Mouse (Mus musculus): ENCODE data around the gene Kcnh1. TPM values are rescaled to one million over a fixed set of nuclear protein-coding genes. Genes with fewer than 3 reads are reported as not detected.

The Kcnh1 gene
- polyA plus RNA-seq, 1 experiment from 2014 or later = not detected

DNA sequence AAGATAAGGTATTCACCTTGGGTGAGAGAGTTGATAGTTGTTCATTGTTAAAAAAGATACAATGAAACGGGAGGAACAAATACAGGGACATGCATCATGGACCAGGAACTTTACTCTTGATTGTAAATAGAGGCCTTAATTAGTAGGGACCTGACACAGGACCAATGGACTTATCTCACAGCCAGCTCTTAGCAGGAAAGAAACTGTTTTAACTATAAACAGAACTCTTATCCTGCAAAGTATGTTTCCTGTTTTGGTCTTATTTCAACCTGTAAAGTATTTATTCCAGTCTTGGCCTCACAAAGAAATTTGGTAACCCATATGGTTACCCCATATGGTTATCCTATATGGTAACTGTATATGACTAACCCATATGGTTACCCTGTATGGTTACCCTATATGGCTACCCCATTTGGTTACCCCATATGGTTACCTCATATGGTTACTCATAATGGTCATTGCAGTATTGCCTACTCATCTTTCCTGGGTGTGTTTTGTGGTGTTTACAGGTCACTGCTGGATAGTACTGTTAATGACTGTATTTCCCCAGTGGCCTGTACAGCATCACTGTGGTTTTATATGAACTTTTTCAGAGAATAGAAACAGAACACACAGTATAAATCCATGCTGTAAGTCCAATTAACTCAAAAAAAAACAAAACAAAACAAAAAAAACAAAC is 125.0 kb downstream of the Kcnh1 start:
- WGBS (ENCODE audit: insufficient replicate concordance) = 33% methylated on average over 1 of the region's 1 CpGs

DNA sequence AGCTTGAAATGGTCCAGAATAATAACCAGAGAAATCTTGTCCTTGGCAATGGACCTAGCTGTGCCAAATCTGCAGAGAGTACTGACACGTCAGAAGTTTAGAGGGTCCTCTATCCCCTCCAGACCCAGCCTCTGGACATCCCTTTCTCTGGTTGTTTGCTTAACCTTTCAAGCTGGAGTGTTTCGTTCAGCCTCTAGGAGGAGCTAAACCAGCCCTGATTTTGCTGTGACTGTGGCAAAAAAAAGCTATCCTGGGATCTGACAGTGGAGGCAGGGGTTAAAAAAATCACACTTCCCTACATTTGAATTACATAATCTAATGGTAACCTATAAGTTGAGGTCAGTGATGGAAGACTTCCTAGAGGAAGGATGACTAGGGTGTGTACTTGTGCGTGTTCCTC is 133.6 kb downstream of the Kcnh1 start:
- no peaks in the 10 kb centered on the region for H3K27me3 ChIP-seq (ENCODE audit: insufficient read depth, low read length)
- H3K9ac ChIP-seq (replicated peaks) = no peak overlapping the region
- H3K4me3 ChIP-seq (ENCODE audit: low read depth, low read length) = no peak overlapping the region
- no peaks in the 10 kb centered on the region for H3K9me3 ChIP-seq (ENCODE audit: low read length)
- no peaks in the 10 kb centered on the region for H3K36me3 ChIP-seq (replicated peaks; ENCODE audit: insufficient read depth, low read length)
- no peak overlapping the region for H3K4me2 ChIP-seq (ENCODE audit: low read depth, low read length)
- ATAC-seq (no peak), DNase-seq (no peak)
- 50% methylated on average over 3 of the region's 3 CpGs for WGBS (ENCODE audit: insufficient replicate concordance)
- TF ChIP-seq EP300 (IDR thresholded peaks at IDR 0.05; ENCODE audit: low read depth) = no peak
- TF ChIP-seq CTCF (IDR thresholded peaks at IDR 0.05; ENCODE audit: low read depth) = peak; percentile 19; the same call in 1 of the 2 replicates
- no peak overlapping the region for H3K27ac ChIP-seq (ENCODE audit: low read depth)
- H3K4me1 ChIP-seq (ENCODE audit: insufficient read depth) = no peaks in the 10 kb centered on the region

More for the DNA sequence above, 125.0 kb downstream of the Kcnh1 start:
- Histone ChIP-seq H3K27me3 (ENCODE audit: insufficient read depth, low read length) (no peaks in the 10 kb centered on the region), H3K27ac (ENCODE audit: low read depth) (no peak overlapping the region), H3K4me3 (ENCODE audit: low read depth, low read length) (no peak overlapping the region), H3K4me2 (ENCODE audit: low read depth, low read length) (no peak overlapping the region), H3K9ac (replicated peaks) (no peak overlapping the region), H3K36me3 (replicated peaks; ENCODE audit: insufficient read depth, low read length) (no peaks in the 10 kb centered on the region), H3K9me3 (ENCODE audit: low read length) (no peaks in the 10 kb centered on the region), H3K4me1 (ENCODE audit: insufficient read depth) (no peaks in the 10 kb centered on the region)
- TF ChIP-seq EP300 (IDR thresholded peaks at IDR 0.05; ENCODE audit: low read depth) = no peak
- TF ChIP-seq CTCF (IDR thresholded peaks at IDR 0.05; ENCODE audit: low read depth) = no peak
- DNase-seq = no peak
- ATAC-seq = no peak

DNA sequence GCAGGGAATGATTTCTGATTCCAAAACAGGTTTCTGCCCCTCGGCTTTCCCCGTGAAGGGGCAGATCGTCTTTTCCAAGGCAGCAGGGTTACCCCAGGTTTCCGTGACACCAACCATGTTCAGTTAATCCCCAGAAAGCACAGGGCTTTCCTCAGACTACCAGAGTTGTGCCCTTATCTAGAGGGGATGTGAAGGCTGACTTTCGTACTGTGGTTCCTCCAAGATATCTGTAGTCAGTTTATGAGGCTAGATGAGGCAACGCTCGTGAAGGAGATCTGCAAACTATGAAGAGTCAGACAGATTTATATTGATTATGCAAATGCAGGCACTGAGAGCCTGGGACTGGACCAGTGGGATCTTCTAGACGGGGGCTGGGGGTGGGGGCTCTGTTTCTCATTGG is 136.5 kb downstream of the Kcnh1 start:
- peaks cover 4% of the 10 kb centered on the region; the same call in 1 of the 2 replicates for H3K9me3 ChIP-seq (ENCODE audit: low read length)
- H3K4me2 ChIP-seq (ENCODE audit: low read depth, low read length) = no peak overlapping the region
- DNase-seq (no peak), ATAC-seq (no peak)
- H3K4me3 ChIP-seq (ENCODE audit: low read depth, low read length) = no peak overlapping the region
- no peak overlapping the region for H3K9ac ChIP-seq (replicated peaks)
- TF ChIP-seq CTCF (IDR thresholded peaks at IDR 0.05; ENCODE audit: low read depth) (no peak), EP300 (IDR thresholded peaks at IDR 0.05; ENCODE audit: low read depth) (no peak)
- WGBS (ENCODE audit: insufficient replicate concordance) = 65% methylated on average over 8 of the region's 8 CpGs
- H3K36me3 ChIP-seq (replicated peaks; ENCODE audit: insufficient read depth, low read length) = no peaks in the 10 kb centered on the region
- no peak overlapping the region for H3K27ac ChIP-seq (ENCODE audit: low read depth)
- H3K4me1 ChIP-seq (ENCODE audit: insufficient read depth) = no peaks in the 10 kb centered on the region
- no peaks in the 10 kb centered on the region for H3K27me3 ChIP-seq (ENCODE audit: insufficient read depth, low read length)

DNA sequence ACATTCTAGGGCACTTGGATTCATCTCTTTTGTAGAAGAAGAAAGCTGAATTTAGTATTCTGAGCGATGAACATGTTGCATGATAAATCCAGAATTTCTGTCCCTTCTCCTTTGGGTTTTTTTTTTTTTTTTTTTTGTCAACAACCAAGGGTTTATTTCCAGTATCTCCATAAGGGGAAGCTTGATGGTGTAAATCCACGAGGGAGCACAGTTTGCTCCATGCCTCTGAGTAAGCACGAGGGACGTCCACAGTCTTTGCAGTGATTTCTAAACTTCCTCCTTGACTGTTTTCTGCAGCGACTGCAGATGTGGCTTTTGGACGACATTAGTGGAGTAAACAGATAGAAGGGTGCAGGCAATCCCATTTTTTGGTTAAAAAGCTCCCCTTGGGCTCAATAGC is 140.6 kb downstream of the Kcnh1 start:
- Histone ChIP-seq H3K36me3 (replicated peaks; ENCODE audit: insufficient read depth, low read length) (no peaks in the 10 kb centered on the region), H3K9ac (replicated peaks) (no peak overlapping the region), H3K4me3 (ENCODE audit: low read depth, low read length) (no peak overlapping the region), H3K4me1 (ENCODE audit: insufficient read depth) (no peaks in the 10 kb centered on the region), H3K27me3 (ENCODE audit: insufficient read depth, low read length) (no peaks in the 10 kb centered on the region), H3K27ac (ENCODE audit: low read depth) (no peak overlapping the region), H3K4me2 (ENCODE audit: low read depth, low read length) (no peak overlapping the region), H3K9me3 (ENCODE audit: low read length) (peaks cover 7% of the 10 kb centered on the region; the same call in 1 of the 2 replicates)
- DNase-seq (no peak), ATAC-seq (no peak)
- TF ChIP-seq CTCF (IDR thresholded peaks at IDR 0.05; ENCODE audit: low read depth) (no peak), EP300 (IDR thresholded peaks at IDR 0.05; ENCODE audit: low read depth) (no peak)
- WGBS (ENCODE audit: insufficient replicate concordance) = 73% methylated on average over 6 of the region's 6 CpGs

DNA sequence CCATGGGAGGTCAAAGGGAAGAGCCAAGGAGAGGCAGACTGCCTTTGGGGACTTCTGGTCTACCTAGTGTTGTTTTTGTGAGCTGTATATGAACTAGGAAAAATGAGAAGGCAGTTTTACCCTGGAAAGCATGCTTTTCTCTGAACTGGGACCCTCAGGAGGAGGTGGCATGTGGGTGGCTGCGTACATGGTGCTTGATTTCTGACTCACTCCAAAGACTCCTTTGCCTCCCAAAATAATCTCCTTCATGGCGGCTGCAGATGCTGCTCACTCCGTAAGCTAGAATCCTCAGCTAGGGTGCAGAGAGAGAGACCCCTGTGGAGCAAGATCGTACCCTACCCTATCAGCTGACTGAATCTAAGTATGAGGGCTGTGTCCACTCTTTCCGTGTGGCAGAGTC is 145.5 kb downstream of the Kcnh1 start:
- Histone ChIP-seq H3K27ac (ENCODE audit: low read depth) (no peak overlapping the region), H3K9me3 (ENCODE audit: low read length) (peaks cover 7% of the 10 kb centered on the region; the same call in 1 of the 2 replicates), H3K27me3 (ENCODE audit: insufficient read depth, low read length) (no peaks in the 10 kb centered on the region), H3K9ac (replicated peaks) (no peak overlapping the region), H3K4me2 (ENCODE audit: low read depth, low read length) (no peak overlapping the region), H3K36me3 (replicated peaks; ENCODE audit: insufficient read depth, low read length) (no peaks in the 10 kb centered on the region), H3K4me1 (ENCODE audit: insufficient read depth) (no peaks in the 10 kb centered on the region), H3K4me3 (ENCODE audit: low read depth, low read length) (no peak overlapping the region)
- TF ChIP-seq EP300 (IDR thresholded peaks at IDR 0.05; ENCODE audit: low read depth) (no peak), CTCF (IDR thresholded peaks at IDR 0.05; ENCODE audit: low read depth) (no peak)
- ATAC-seq (no peak), DNase-seq (no peak)
- WGBS (ENCODE audit: insufficient replicate concordance) = 79% methylated on average over 5 of the region's 5 CpGs

DNA sequence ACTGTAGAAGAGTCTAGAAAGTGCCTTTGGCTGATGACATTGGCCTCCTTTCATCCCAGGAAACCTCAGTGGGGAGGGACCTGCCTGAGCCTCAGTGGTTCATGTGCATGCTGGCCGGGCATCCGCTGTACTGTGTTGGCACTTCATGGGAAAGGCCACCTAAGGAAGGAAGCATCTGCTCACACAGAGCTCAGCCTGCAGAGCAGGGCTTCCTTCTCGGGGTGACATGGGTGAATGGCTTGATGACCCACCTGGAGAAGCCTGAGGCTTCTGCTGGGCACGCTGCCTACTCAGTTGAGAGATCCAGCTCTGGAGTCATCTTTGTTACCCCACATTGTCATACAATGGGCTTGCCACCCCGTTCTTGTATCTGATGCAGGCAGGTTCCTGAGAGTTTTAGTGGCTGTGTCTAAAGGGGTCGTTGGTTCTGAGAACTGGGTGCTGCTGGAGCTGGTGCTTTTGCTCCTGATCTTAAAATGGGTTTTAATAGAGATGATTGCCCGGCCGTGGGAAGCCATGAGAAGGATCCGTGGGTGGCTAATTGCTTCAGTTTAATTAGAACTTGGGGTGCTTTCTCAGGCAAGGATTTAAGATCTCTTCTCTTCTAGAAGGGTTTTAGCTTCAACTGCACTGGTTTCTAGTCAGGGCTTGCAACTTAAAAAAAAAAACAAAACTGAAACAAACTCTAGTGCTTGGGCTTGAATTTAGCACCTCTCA is 148.9 kb downstream of the Kcnh1 start:
- H3K27ac ChIP-seq (ENCODE audit: low read depth) = no peak overlapping the region
- TF ChIP-seq CTCF (IDR thresholded peaks at IDR 0.05; ENCODE audit: low read depth) (no peak), EP300 (IDR thresholded peaks at IDR 0.05; ENCODE audit: low read depth) (no peak)
- H3K9me3 ChIP-seq (ENCODE audit: low read length) = no peaks in the 10 kb centered on the region
- H3K4me3 ChIP-seq (ENCODE audit: low read depth, low read length) = no peak overlapping the region
- 0 out of 2 replicates have a peak, but pooled peaks cover 3% of the 10 kb centered on the region for H3K27me3 ChIP-seq (ENCODE audit: insufficient read depth, low read length)
- H3K36me3 ChIP-seq (replicated peaks; ENCODE audit: insufficient read depth, low read length) = no peaks in the 10 kb centered on the region
- H3K4me2 ChIP-seq (ENCODE audit: low read depth, low read length) = no peak overlapping the region
- no peaks in the 10 kb centered on the region for H3K4me1 ChIP-seq (ENCODE audit: insufficient read depth)
- ATAC-seq = no peak
- 74% methylated on average over 9 of the region's 9 CpGs for WGBS (ENCODE audit: insufficient replicate concordance)
- no peak overlapping the region for H3K9ac ChIP-seq (replicated peaks)
- DNase-seq = no peak

All from liver, postnatal 0 days (tissue).